Mouse (Mus musculus) embryo, embryonic 9.5 days (tissue): ENCODE results near the gene 4930507D05Rik.
"Not testable (repeated sequence)": the region's sequence is repeated elsewhere in the genome, so short reads cannot be mapped to it uniquely, and the experiment has no call there.

Experiments used
- DNase-seq: peaks from one replicate; pipeline ENCODE4 v3.0.0-alpha.2; 2017; ENCODE audit errors: extremely low spot score

The 4930507D05Rik gene

DNA sequence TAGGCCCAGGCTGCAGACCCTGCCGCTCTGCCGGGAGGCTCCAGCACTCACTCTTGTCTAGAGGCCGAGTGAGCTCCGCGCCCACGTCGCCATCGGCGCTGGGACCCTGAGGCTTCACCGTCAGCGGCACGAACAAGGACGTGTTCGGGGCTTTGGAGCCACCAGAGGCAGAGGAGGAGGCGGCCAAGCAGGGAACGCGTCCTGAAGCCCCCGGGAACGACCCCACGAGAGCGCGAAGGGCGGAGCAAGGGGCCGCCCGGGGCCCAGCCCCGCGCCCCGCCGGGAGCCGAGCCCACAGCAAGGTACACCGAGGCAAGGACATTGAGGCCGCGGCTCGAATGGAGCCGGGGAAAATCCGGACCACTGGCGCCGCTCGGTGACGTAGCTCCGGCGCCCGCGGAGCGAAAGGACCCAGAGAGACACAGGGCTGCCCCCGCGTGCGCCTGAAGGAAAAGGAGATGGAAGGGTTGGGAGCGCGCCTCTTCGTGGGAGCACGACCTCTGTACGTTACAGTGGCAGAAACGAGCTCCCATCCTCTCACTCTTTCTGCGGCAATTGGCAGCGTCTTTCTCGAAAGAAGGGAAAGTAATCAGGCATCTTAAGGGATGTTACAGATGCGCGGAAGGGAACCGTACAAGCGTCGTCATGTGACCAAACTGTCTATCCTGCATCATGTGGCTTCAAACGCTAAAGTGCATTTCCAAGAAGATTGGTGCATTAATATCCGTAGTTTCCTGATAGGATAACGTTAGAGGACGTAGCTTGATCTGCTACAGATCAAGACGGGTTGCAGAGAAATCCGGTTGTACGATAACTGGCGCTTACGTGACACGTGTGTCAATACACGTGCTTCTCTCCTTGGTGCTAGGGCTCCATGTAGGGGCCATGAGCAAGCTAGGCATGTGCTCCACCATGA is at the start of gene 4930507D05Rik, which contains the start of gene Supv3l1:
Gene 4930507D05Rik (plus strand): TSS at position 126 of the 916 bp plus-strand sequence.
Gene Supv3l1 (minus strand): TSS at position 375 of the 916 bp plus-strand sequence.
- DNase-seq: peak; percentile 93

DNA sequence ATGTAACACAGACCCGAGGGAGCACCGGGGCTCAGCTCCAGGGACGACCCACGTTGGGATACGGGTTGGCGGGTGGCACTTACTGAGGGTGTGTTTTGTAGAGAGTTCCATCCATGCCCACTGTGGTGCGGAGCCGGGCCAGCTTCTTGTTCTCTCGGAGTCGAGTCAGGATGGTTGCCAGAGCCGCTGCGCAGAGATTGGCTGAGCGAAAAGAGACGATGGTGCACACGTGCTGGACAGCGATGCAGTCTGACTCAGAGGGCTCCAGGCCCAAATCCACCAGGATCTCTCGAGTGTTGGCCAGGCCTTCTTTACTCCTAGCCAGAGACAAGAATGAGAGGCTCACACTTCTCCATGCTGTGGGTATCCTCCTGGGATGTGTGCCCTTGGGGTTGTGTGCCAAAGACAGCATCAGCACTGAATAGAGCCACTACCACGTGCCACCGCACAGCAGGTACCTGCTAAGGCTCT is 47.6 kb upstream of the 4930507D05Rik start:
- no peak for DNase-seq

DNA sequence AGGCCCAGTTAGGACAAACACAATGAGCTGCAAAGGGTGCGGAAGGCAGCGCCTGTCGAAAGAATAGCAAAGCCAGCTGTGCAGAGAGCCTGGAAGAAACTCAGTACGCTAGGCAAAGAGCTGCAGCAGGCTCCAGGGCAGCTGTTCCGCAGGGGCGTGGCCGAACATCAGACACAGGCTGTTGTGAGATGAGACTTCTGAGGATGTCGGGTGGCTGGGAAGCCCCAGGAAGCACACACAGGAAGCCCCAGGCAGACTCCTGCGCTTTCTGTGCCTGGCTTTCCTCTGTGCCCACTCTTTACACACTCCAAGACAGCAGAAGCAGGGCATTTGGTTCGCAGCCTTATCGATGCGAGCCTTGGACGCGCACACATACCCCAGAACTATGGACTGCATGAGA is 44.4 kb upstream of the 4930507D05Rik start:
- peak; percentile 17 for DNase-seq

DNA sequence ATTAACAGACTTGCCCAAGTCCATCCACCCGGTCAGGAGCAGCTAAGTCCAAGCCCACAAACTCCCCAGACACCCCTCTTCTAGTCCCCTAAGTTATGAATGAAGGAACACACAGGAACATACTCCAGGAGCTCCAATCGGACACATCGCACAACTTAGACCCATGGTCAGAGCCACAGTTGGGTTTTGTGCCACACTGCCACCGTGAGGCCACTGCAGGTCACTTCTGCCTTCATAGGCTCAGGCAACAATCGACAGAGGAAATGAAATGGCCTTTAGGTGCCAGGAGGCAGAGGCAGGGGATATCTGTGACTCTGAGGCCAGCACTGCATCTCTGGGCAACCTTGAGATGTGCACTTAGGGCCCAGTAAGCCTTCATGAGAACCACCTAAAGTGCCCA is 38.3 kb upstream of the 4930507D05Rik start:
- peak; percentile 53 for DNase-seq

DNA sequence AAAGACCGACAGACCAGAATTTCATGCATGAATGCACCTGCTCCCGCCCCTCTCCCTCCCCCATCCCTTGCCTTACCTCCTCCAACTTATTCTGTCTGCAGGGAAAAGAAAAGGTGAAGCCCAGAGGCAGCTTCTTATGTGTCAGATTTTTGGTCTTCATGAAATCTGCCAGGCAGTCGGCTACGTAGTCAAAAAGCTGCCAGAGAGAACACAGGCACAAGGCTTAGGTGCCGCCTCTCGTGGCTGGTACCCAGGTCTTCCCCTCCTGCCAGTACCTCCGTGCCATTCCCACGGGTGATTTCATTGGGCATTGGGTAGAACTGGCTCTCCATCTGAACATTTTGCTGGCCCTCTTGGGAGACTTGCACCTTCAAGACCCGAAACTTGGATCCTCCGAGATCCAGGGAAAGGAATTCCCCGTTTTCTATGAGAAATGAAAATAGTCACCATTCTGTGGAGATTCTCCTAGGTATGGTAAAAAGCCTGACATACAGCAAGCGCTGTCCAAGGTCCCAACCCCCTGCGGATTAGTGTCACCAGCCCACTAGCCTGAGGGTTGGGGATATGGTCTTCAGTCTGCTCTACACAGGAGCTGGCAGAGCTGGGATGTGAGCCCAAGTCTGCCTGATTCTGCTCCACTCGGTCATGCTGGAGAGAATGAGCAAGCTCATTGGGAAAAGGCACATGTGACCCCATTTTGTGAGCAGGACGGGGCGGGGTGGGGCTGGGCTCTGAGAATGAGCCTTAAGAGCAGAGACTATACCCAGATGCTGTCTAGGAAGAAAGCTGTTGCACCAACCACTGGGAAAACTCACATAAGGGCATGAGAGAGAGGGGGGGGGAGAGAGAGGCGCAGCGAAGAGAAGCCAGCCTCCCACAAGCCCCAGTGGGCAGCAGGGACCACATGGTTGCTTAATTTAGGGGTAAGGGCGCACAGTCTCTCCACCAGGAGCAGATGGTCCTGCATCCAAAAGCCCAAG is 37.6 kb upstream of the 4930507D05Rik start:
- no peak for DNase-seq

DNA sequence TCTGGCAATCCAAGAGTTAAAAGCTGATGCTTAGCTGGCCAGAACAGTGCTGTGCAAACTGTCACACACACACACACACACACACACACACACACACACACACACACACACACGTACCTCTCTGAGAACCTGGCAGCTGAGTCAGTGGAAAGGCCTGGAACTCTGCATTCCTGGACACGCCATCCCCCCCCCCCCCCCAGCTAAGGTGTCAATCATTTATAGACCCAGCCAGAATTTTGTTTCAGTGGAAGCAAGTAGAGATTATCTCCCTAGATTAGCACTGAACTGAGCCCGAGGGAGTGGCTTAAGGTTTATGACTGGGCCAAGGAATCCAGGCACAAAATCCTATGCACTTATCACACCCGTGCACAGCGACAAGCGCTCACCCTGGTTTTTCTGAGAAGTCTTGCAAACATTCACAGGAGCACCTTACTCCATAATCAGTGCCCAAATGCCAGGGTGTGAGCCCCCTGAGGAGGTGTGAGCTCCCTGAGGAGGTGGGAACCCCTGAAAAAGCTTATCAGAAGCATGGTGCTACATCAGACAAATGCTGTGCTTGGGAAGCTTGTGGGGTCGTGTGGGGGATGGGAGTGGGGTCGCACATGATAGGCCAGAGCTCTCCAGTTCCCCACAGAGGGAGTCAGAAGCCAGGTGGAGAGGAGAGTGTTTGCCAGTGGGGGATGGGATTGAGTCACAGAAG is 36.2 kb upstream of the 4930507D05Rik start:
- no peak for DNase-seq

DNA sequence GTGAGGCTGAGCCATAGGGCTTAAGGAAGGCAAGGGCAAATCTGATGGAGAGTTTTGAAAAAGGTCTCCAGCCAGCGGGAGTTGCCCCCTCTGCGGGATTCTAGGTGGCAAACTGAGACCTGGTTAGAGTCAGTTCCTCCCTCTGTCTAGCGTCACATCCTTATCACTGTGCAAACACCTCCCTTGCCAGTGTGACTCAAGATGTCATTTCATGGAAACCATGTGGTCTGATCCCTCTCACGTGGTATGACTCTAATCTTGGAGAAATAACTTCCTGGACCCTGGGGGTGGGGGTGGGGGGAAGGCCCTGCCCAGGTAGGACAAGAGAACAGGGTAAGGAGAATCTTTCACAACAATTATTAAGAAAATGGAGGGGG is 35.7 kb upstream of the 4930507D05Rik start:
- DNase-seq: no peak

DNA sequence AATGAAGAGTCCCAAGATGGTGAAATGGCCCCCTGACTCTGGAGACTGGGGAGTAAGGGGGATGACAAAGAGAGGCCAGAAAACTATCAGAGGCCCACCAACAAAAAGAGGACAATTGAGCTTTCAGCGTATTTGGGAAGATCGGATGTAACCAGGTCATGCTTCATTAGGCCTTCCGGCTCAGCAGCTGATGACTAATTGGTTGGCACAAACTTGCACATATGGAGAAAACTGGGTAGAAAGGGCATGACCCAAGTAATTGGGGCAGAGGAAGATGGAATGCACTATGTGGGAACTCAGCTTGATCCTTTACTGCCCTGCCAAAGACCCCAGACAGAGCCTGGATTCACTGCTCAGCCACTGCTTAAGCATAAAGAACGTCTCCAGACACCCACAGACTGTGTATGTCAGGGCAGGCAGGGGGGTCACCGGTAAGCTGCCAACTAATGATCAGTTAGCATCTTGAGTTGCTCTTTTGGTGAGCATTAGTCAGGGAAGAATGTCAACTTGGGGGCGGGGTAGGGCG is 30.4 kb upstream of the 4930507D05Rik start:
- no peak for DNase-seq

DNA sequence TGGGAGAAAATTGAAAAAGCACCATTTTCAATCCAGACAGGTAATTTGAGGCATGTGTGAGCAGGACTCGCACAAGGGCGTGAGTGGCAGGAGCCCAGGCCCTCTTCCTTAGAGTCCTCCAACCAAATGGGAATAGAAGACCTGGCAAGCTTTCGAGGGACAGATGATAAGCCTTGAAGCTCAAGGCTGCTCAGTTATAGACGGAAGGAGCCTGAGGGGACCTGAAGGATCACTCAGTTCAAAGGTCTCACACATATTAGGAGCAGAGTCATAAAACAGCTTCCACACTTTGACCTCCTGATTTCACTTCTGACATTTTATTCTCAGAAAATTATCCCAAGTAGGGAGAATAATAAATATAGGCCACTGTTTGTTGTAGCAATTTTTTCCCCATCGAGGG is 29.9 kb upstream of the 4930507D05Rik start:
- DNase-seq: no peak

DNA sequence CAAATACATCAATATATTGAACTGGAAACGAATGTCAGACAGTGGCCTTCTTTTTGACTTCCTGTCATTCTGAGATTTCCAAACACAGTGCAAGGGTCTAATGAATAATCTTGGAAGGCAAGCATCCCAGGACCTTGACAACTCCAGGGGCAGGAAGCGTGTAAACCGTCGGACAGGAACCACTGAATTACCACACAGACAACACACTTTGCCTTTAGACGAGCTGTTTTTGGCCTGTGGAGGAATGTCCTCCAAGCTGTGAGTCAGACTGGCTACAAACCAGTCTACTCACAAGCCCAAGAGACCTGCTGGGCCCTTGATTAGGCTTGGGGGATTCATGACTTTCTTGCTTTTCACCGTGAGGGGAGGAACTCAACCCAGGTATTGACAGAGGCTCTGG is 28.9 kb upstream of the 4930507D05Rik start:
- no peak for DNase-seq

DNA sequence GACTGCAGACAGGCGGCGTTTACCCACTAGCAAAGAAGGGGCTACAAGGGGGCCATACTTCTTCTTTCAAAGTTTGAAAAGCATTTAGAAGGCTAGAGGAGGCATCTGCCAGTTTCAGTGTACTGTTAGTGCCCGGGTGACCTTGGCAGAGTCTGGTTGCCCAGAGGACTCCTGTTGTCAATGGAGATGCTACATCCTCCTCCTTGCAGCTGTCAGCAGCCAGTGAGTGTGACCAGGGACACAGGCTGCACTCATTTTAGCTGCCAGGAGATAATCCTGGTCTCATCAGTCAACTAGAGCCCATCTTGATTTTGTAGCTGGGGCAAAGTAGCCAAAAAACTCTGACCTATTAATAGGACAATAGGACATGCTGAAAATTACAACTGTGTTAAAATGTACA is 28.2 kb upstream of the 4930507D05Rik start:
- DNase-seq: no peak

DNA sequence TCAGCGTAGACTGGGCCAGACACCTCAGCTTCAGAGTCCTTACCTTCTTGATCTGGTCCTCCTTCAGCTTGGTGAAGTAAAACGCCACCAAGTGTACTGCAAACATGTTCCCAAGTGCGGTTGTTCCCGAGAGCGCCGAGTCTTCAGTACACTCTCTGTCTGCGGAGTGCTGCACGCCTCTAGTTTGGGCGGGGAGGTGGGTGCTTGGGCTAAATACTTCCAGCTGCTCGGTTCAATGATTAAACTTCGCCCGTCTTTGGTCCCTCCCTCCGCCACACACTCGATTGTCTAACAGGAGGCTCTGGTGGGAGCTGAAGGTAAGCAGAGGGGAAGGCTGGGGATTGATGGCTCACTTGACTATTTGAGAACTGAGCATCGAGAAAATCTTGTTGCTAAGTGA is 27.0 kb upstream of the 4930507D05Rik start, which contains the start of gene Hkdc1:
Gene Hkdc1 (minus strand): TSS at position 237 of the 400 bp plus-strand sequence.
- DNase-seq: no peak

DNA sequence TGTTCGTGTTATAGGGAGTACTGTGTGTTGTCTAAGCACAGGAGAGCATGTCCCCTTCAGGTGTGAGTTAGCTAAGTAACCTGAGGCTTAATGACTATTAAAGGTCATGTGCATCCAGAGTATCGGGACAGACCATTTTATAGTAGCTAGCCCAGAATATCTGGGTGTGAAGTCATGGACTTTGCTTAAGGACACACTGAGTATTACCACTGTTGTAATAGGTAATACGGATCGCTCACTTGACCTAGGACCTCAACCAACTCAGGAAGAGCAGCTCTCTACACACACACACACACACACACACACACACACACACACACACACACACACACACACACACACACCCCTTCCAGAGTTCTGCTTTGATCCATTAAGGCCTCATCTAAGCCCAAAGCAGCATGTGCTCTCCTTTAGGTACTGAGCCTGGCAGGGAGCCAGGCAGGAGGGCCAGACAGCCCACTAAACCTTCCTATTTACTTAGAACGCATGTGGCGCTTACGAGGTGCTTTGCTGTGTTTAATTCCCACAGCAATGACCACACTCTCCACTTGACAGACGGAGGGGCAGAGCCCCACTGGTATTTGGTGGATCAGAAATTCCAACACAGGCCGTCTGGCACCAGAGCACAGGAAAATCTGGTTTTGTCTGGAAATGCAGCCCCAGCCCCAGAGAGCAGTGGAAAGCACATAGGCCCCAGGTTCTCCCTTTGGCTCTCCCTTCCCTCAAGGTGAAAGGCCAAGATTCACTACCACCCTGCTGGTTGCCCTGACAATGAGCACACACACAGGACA is 24.0 kb upstream of the 4930507D05Rik start:
- DNase-seq: no peak

DNA sequence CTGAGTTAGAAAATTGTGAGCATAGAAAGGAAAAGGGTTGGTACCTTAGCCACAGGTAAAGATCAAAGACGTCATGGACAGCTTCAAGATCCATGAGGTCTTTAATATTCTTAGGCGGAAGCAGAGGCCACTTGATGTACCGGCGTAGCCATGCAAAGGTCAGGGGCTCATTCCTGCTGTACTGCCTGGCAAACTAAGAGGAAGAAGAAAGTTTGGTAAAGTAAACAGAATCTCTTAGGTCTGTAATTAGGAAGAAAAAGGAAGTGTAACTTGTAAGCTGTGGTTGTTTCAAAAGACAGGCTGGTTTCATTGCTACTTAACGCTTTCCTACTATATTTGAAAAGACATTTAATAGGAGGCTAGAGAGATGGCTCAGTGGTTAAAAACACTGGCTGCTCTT is 18.9 kb upstream of the 4930507D05Rik start:
- no peak for DNase-seq

DNA sequence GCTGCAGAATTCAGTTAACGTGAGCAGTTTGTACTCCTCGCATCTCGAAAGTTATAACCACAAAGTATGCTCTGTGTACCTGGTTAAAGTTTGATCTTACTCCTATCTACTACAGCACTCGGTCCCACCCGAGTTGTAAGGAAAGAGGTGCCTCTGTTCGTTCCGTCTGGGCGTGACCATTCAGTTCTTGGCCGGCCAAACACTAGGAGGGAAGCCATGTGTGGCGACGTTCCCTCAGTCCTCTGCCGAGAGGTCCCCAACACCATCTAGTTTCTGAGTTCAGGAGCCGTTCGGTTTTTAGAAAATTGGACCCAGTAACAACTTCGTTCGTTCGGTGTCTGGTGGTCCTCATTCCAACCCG is 971 bp downstream of the 4930507D05Rik start:
- DNase-seq: no peak

DNA sequence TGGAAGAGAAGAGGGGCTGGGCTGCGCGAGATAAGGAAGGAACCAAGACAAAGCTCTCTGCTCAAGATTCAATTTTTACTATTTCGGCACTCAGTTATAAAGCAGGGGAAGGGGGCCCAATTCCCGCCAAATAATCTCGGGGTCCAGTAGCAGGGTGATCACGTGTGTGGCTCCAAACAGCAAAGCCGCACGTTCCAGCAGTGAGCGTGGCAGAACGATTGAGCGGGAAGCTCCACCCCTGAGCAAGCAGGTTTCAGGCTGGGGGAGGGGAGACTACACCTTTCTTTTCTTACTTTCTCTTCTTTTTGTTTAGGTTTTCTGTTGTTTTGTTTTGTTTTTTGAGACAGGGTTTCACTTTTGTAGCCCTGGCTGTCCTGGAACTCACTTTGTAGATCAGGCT is 2.7 kb downstream of the 4930507D05Rik start:
- not testable (repeated sequence) for DNase-seq

DNA sequence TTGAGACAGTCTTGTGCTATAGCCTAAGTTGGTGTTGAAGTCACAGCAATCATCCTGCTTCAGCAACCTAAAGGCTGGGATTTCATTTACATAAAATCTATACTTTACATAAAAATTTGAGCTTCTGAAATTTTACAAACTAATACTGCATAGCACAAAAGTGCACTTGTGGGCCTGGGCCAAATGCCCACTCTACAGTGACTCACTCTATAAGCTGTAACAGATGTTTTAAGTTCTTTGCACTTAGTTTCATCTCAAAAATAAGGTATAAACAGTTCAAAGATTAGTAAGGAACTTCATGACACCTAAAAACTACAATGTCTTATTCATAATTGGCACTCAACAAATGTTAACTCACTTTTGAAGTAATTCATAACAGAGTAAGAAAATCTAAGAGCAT is 12.0 kb downstream of the 4930507D05Rik start:
- no peak for DNase-seq

DNA sequence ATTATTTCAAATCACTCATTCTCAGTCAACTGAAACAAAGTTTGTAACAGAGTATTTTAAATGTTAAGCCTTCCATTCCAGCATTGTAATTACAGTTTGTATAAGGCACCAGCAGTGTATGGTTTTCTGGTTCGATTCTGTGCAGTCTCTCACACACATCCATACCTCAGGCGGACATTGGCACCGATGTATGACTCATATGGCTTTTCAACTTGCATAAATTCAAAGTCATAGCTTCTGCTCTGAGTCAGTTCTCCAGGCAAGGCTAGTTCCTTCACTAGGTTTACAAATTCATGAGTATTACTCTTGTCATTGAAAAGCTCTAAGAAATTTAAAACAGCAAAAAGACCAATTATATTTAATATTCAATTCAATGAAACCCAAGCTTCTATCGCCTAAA is 20.4 kb downstream of the 4930507D05Rik start:
- DNase-seq: no peak

DNA sequence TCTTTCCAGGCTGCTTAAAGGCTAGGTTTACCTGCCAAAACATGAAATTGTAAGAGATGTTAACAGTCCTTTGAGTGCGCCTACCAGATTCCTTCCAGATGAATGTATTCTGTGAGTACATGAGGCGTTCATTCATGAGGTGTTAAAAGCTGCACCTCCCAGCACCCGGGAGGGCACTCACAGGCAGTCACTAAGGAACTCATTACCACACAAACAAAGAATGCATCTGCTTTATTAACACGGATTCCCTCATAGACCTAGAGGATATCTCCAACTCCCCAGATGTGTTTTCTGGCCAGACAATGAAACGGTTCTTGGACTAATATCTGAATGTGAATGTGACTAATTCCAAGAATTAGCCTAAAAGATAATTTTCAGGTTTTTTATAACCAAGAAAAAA is 21.8 kb downstream of the 4930507D05Rik start:
- no peak for DNase-seq

DNA sequence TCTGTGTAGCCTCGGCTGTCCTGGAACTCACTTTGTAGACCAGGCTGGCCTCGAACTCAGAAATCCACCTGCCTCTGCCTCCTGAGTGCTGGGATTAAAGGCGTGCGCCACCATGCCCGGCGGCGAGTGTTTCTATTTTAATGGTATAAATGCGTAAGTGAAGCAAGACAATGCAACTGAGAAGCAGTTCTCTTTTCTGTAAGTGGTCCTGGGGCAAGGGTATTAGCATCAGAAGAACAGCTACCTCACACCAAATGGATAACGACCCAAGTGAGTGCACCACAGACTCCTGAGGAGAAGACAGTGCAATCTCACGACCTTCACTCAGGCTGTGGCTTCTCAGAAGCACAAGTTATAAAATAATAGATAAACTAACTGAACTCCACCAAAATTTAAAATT is 25.7 kb downstream of the 4930507D05Rik start:
- DNase-seq: no peak

DNA sequence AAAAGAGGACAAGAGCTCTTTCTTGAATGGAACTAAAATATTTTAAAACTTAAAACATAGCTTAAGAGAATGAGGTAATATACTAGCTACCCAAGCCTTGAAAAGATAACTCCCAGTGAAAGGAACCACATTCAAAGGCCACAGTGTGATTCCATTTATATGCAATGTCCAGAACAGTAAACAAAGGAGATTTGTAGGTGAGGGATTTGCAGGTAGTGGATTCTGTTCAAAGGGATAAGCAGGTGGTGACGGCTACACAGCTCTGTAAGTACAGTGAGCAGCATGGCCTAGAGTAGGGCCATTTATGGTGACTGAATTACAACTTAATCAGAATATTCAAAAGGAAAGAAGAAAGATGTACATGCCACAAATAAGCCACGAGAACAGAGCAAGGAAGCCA is 27.7 kb downstream of the 4930507D05Rik start:
- DNase-seq: no peak
